In the genomic region with DNA sequence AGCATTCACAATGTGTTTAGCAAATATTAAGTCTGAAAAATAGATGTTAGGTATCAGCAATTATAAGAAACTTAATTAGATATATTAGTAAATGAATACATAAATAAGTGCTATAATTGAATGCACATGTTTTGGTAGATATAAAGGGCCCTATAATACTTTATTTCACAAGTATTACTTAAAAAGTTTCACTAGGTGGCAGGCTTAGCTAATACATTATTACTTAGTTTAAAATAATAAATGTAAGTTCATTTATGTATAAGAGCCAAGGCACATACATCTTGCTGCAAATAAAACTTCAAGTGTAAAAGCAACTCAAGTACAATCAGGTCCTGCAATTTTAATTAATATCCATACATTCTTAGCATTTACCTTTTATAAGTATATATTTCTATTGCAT, we compare ENCODE assay signal across 18 mouse cellular contexts.
DNase-seq lines count a peak whose midpoint lies in the region; ATAC-seq and TF ChIP-seq lines count a peak whose summit lies in the region.
"Had no signal": no experiment of that assay in that cellular context is flagged by ENCODE, and none has a peak within 500 bp of the region (broad histone marks: within the 10 kb centered on the region; RNA-seq: fewer than 3 reads in every experiment).

No protein-coding gene starts in this region.

- ATAC-seq in heart, postnatal 0 days (ENCODE audit: insufficient read depth, low read depth): no peak
- ATAC-seq in midbrain, embryonic 11.5 days (ENCODE audit: low FRiP score): peak; percentile 40; the same call in 1 of the 2 replicates
- ATAC-seq in midbrain, embryonic 16.5 days: peak; percentile 48; the same call in 1 of the 2 replicates
- no peak for ATAC-seq in inflammation-experienced regulatory T-cells, adult 6 months
- ATAC-seq: CD4-positive, CD25-positive, alpha-beta regulatory T cell, adult 4 months; intestine, embryonic 16.5 days; Patski had no signal

- TF ChIP-seq CTCF in heart, postnatal 0 days (IDR thresholded peaks at IDR 0.05; ENCODE audit: low read depth): 0 out of 2 replicates have a peak, but pooled peaks have one; percentile 21
- no peak for TF ChIP-seq CTCF in brain, embryonic 14.5 days (IDR thresholded peaks at IDR 0.05; ENCODE audit: borderline replicate concordance, extremely low read depth, insufficient read depth, insufficient read length)

- H3K9ac ChIP-seq in heart, postnatal 0 days (replicated peaks; ENCODE audit: low read depth, low read length): no peak overlapping the region
- no peak overlapping the region for H3K9ac ChIP-seq in midbrain, embryonic 11.5 days (ENCODE audit: low read length)
- H3K9ac ChIP-seq in midbrain, embryonic 16.5 days (ENCODE audit: low read depth, low read length): no peak overlapping the region
- H3K9ac ChIP-seq: limb, embryonic 13.5 days; lung, embryonic 15.5 days; neural tube, embryonic 12.5 days had no signal

- no peaks in the 10 kb centered on the region for H3K9me3 ChIP-seq in heart, postnatal 0 days (replicated peaks; ENCODE audit: control insufficient read depth, low read length)
- H3K9me3 ChIP-seq in midbrain, embryonic 11.5 days (ENCODE audit: control insufficient read depth, low read length): no peaks in the 10 kb centered on the region
- no peaks in the 10 kb centered on the region for H3K9me3 ChIP-seq in midbrain, embryonic 10.5 days (replicated peaks)
- no peaks in the 10 kb centered on the region for H3K9me3 ChIP-seq in midbrain, embryonic 16.5 days (replicated peaks; ENCODE audit: control insufficient read depth, low read length, poor library complexity, severe bottlenecking)
- H3K9me3 ChIP-seq: limb, embryonic 13.5 days; lung, embryonic 15.5 days; neural tube, embryonic 12.5 days had no signal

- H3K4me3 ChIP-seq in heart, postnatal 0 days (ENCODE audit: low read depth, low read length): no peak overlapping the region
- no peak overlapping the region for H3K4me3 ChIP-seq in midbrain, embryonic 11.5 days (ENCODE audit: low read depth, low read length)
- H3K4me3 ChIP-seq in midbrain, embryonic 10.5 days: no peak overlapping the region
- no peak overlapping the region for H3K4me3 ChIP-seq in midbrain, embryonic 16.5 days (ENCODE audit: low read depth, low read length)
- H3K4me3 ChIP-seq: erythroblast, embryonic 14.5 days; limb, embryonic 13.5 days; lung, embryonic 15.5 days; neural tube, embryonic 12.5 days had no signal

- no peaks in the 10 kb centered on the region for H3K27me3 ChIP-seq in heart, postnatal 0 days (ENCODE audit: control insufficient read depth, insufficient read depth, low read length)
- no peaks in the 10 kb centered on the region for H3K27me3 ChIP-seq in midbrain, embryonic 11.5 days (ENCODE audit: control insufficient read depth, insufficient read depth, low read length)
- H3K27me3 ChIP-seq in midbrain, embryonic 10.5 days (ENCODE audit: low read depth, poor library complexity, severe bottlenecking): no peaks in the 10 kb centered on the region
- H3K27me3 ChIP-seq in midbrain, embryonic 16.5 days (ENCODE audit: control insufficient read depth, insufficient read depth, low read depth, low read length): no peaks in the 10 kb centered on the region
- H3K27me3 ChIP-seq: limb, embryonic 13.5 days; lung, embryonic 15.5 days; neural tube, embryonic 12.5 days had no signal

- peak; percentile 26 for DNase-seq in heart, postnatal 0 days (ENCODE audit: low spot score)
- DNase-seq in heart, postnatal 4 days: no peak
- no peak for DNase-seq in midbrain, embryonic 11.5 days (ENCODE audit: low spot score, missing footprints)
- no peak for DNase-seq in midbrain, embryonic 10.5 days (ENCODE audit: low spot score)
- DNase-seq in brain, embryonic 14.5 days (ENCODE audit: low read depth): peak; percentile 65
- DNase-seq in adrenal gland, adult 18-20 months (ENCODE audit: low spot score in 2 of 2): no peak
- DNase-seq: cerebellum, adult 18-20 months; heart, postnatal 36 days; kidney, postnatal 25 days had no signal

- no peaks in the 10 kb centered on the region for H3K36me3 ChIP-seq in heart, postnatal 0 days (replicated peaks; ENCODE audit: control insufficient read depth, insufficient read depth, low read length)
- H3K36me3 ChIP-seq in midbrain, embryonic 11.5 days (ENCODE audit: control insufficient read depth, insufficient read depth, low read length): no peaks in the 10 kb centered on the region
- no peaks in the 10 kb centered on the region for H3K36me3 ChIP-seq in midbrain, embryonic 10.5 days
- no peaks in the 10 kb centered on the region for H3K36me3 ChIP-seq in midbrain, embryonic 16.5 days (ENCODE audit: control insufficient read depth, insufficient read depth, low read length)
- H3K36me3 ChIP-seq: limb, embryonic 13.5 days; lung, embryonic 15.5 days; neural tube, embryonic 12.5 days had no signal

- no peak overlapping the region for H3K27ac ChIP-seq in heart, postnatal 0 days (ENCODE audit: low read depth)
- H3K27ac ChIP-seq in midbrain, embryonic 11.5 days (ENCODE audit: low read depth, low read length): no peak overlapping the region
- H3K27ac ChIP-seq in midbrain, embryonic 10.5 days (replicated peaks): no peak overlapping the region
- H3K27ac ChIP-seq in midbrain, embryonic 16.5 days (ENCODE audit: low read length): no peak overlapping the region
- H3K27ac ChIP-seq: limb, embryonic 13.5 days; lung, embryonic 15.5 days; neural tube, embryonic 12.5 days had no signal

- no peak for TF ChIP-seq EP300 in heart, postnatal 0 days (IDR thresholded peaks at IDR 0.05; ENCODE audit: low read depth)

- no peak overlapping the region for H3K4me2 ChIP-seq in heart, postnatal 0 days (ENCODE audit: low read depth, low read length)
- no peak overlapping the region for H3K4me2 ChIP-seq in midbrain, embryonic 11.5 days
- H3K4me2 ChIP-seq in midbrain, embryonic 16.5 days (ENCODE audit: low read length): no peak overlapping the region
- H3K4me2 ChIP-seq: limb, embryonic 13.5 days; lung, embryonic 15.5 days; neural tube, embryonic 12.5 days had no signal

- no peak for TF ChIP-seq POLR2A in brain, embryonic 14.5 days (IDR thresholded peaks at IDR 0.05; ENCODE audit: borderline replicate concordance, extremely low read depth, insufficient read depth, insufficient read length, poor library complexity, severe bottlenecking)

- no peaks in the 10 kb centered on the region for H3K4me1 ChIP-seq in heart, postnatal 0 days (ENCODE audit: control insufficient read depth, insufficient read depth)
- H3K4me1 ChIP-seq in midbrain, embryonic 11.5 days (ENCODE audit: control insufficient read depth, insufficient read depth, low read length): no peaks in the 10 kb centered on the region
- H3K4me1 ChIP-seq in midbrain, embryonic 10.5 days: no peaks in the 10 kb centered on the region
- H3K4me1 ChIP-seq in midbrain, embryonic 16.5 days (ENCODE audit: control insufficient read depth, insufficient read depth, low read length): no peaks in the 10 kb centered on the region
- H3K4me1 ChIP-seq: limb, embryonic 13.5 days; lung, embryonic 15.5 days; neural tube, embryonic 12.5 days had no signal

Comparison
In these comparisons a context has a peak if more than half of its experiments do, and no peak if none do; other contexts are left out.
1. DNase-seq: peak in heart, postnatal 0 days (single experiment) and brain, embryonic 14.5 days (single experiment); none in heart, postnatal 4 days (single experiment), midbrain, embryonic 11.5 days (single experiment), midbrain, embryonic 10.5 days (single experiment) and adrenal gland, adult 18-20 months (0 of 2).
2. ATAC-seq: peak in midbrain, embryonic 11.5 days (single experiment) and midbrain, embryonic 16.5 days (single experiment); none in heart, postnatal 0 days (single experiment) and inflammation-experienced regulatory T-cells, adult 6 months (single experiment).